Mouse (Mus musculus): ENCODE measurements around the gene Ulk1. TPM values are rescaled to one million over a fixed set of nuclear protein-coding genes. Genes with fewer than 3 reads are reported as not detected.
"Not testable (repeated sequence)": the region's sequence is repeated elsewhere in the genome, so short reads cannot be mapped to it uniquely, and the experiment has no call there.

Ulk1 gene
- 26.5 and 28.1 TPM in 2 replicates for polyA plus RNA-seq (2016; fragmentation: Nextera tagmentation; extraction: Ambion mirVana)

GRCm38 (mm10) chr5:110809667-110810325, at the start of gene Ulk1:
Gene Ulk1 (minus strand): TSS chr5:110810097.
- Histone ChIP-seq H3K9me3 (no peaks in the 10 kb centered on the region), H3K4me3 (peak within 1 kb of the TSS; percentile 97), H3K36me3 (peaks cover 17% of the 10 kb centered on the region; the same call in 1 of the 2 replicates), H3K27me3 (no peaks in the 10 kb centered on the region), H3K9ac (peak within 1 kb of the TSS; percentile 98), H3K4me1 (peaks cover 35% of the 10 kb centered on the region), H3K4me2 (replicated peaks) (peak within 1 kb of the TSS; percentile 93), H3K27ac (peak within 1 kb of the TSS; percentile 90)
- peak; percentile 91 for ATAC-seq (ENCODE audit: insufficient number of reproducible peaks, insufficient read depth, low FRiP score, low TSS enrichment)
- under 1% methylated on average over 80 of the region's 80 CpGs for WGBS

GRCm38 (mm10) chr5:110859013-110859650, 49.2 kb upstream of the Ulk1 start:
- Histone ChIP-seq H3K9ac (no peak overlapping the region), H3K9me3 (no peaks in the 10 kb centered on the region), H3K4me2 (replicated peaks) (peak overlapping the region; percentile 17; the same call in 1 of the 2 replicates), H3K27me3 (no peaks in the 10 kb centered on the region), H3K4me1 (peaks cover 2% of the 10 kb centered on the region; the same call in 1 of the 2 replicates), H3K27ac (peak overlapping the region; percentile 82), H3K36me3 (peaks cover 29% of the 10 kb centered on the region), H3K4me3 (no peak overlapping the region)
- ATAC-seq (ENCODE audit: insufficient number of reproducible peaks, insufficient read depth, low FRiP score, low TSS enrichment), result 0 out of 2 replicates have a peak, but pooled peaks have one; percentile 10
- 37% methylated on average over 13 of the region's 13 CpGs for WGBS

- peaks cover 26% of the 10 kb centered on the region for H3K36me3 ChIP-seq
- H3K9ac ChIP-seq, result no peak overlapping the region
- ATAC-seq (ENCODE audit: insufficient number of reproducible peaks, insufficient read depth, low FRiP score, low TSS enrichment), result no peak
- H3K4me1 ChIP-seq, result peaks cover 5% of the 10 kb centered on the region; the same call in 1 of the 2 replicates
- H3K27me3 ChIP-seq, result no peaks in the 10 kb centered on the region
- WGBS, result 40% methylated on average over 5 of the region's 5 CpGs
- H3K27ac ChIP-seq, result no peak overlapping the region
- H3K9me3 ChIP-seq, result no peaks in the 10 kb centered on the region
- no peak overlapping the region for H3K4me3 ChIP-seq
- H3K4me2 ChIP-seq (replicated peaks), result no peak overlapping the region
These were observed 47.2 kb upstream of the Ulk1 start for GRCm38 (mm10) chr5:110857091-110857490.

- 74% methylated on average over 1 of the region's 1 CpGs for WGBS
- peaks cover 31% of the 10 kb centered on the region for H3K36me3 ChIP-seq
- no peaks in the 10 kb centered on the region for H3K9me3 ChIP-seq
- H3K27ac ChIP-seq, result no peak overlapping the region
- no peak overlapping the region for H3K4me3 ChIP-seq
- no peak overlapping the region for H3K9ac ChIP-seq
- H3K27me3 ChIP-seq, result no peaks in the 10 kb centered on the region
- H3K4me1 ChIP-seq, result peaks cover 5% of the 10 kb centered on the region; the same call in 1 of the 2 replicates
- H3K4me2 ChIP-seq (replicated peaks), result no peak overlapping the region
- ATAC-seq (ENCODE audit: insufficient number of reproducible peaks, insufficient read depth, low FRiP score, low TSS enrichment), result no peak
These were observed 43.1 kb upstream of the Ulk1 start for GRCm38 (mm10) chr5:110852990-110853389.

GRCm38 (mm10) chr5:110841046-110841862, 31.4 kb upstream of the Ulk1 start:
- H3K36me3 ChIP-seq, result peaks cover 26% of the 10 kb centered on the region; the same call in 1 of the 2 replicates
- H3K4me1 ChIP-seq, result peaks cover 8% of the 10 kb centered on the region; the same call in 1 of the 2 replicates
- WGBS, result 90% methylated on average over 14 of the region's 14 CpGs
- no peaks in the 10 kb centered on the region for H3K9me3 ChIP-seq
- no peak for ATAC-seq (ENCODE audit: insufficient number of reproducible peaks, insufficient read depth, low FRiP score, low TSS enrichment)
- H3K27me3 ChIP-seq, result no peaks in the 10 kb centered on the region
- H3K4me2 ChIP-seq (replicated peaks), result 0 out of 2 replicates have a peak overlapping the region, but pooled peaks have one; percentile 66
- no peak overlapping the region for H3K9ac ChIP-seq
- H3K4me3 ChIP-seq, result peak overlapping the region; percentile 75; the same call in 1 of the 2 replicates
- no peak overlapping the region for H3K27ac ChIP-seq

- peak overlapping the region; percentile 66 for H3K4me2 ChIP-seq (replicated peaks)
- peaks cover 8% of the 10 kb centered on the region; the same call in 1 of the 2 replicates for H3K4me1 ChIP-seq
- 9% methylated on average over 4 of the region's 4 CpGs for WGBS
- ATAC-seq (ENCODE audit: insufficient number of reproducible peaks, insufficient read depth, low FRiP score, low TSS enrichment), result no peak
- H3K9ac ChIP-seq, result peak overlapping the region; percentile 47
- H3K9me3 ChIP-seq, result no peaks in the 10 kb centered on the region
- H3K4me3 ChIP-seq, result peak overlapping the region; percentile 75
- H3K27me3 ChIP-seq, result no peaks in the 10 kb centered on the region
- H3K27ac ChIP-seq, result peak overlapping the region; percentile 86
- H3K36me3 ChIP-seq, result peaks cover 18% of the 10 kb centered on the region; the same call in 1 of the 2 replicates
These were observed 30.6 kb upstream of the Ulk1 start for GRCm38 (mm10) chr5:110840465-110840864.

- Histone ChIP-seq H3K4me2 (replicated peaks) (peak within 1 kb of the TSS; percentile 68), H3K4me1 (peaks cover 8% of the 10 kb centered on the region; the same call in 1 of the 2 replicates), H3K27ac (peak within 1 kb of the TSS; percentile 86), H3K36me3 (peaks cover 12% of the 10 kb centered on the region; the same call in 1 of the 2 replicates), H3K9ac (peak within 1 kb of the TSS; percentile 72), H3K4me3 (peak within 1 kb of the TSS; percentile 75), H3K9me3 (no peaks in the 10 kb centered on the region), H3K27me3 (no peaks in the 10 kb centered on the region)
- under 1% methylated on average over 41 of the region's 41 CpGs for WGBS
- ATAC-seq (ENCODE audit: insufficient number of reproducible peaks, insufficient read depth, low FRiP score, low TSS enrichment), result peak; percentile 99
These were observed 29.9 kb upstream of the Ulk1 start, which contains the start of the genes Hscb and Chek2 for GRCm38 (mm10) chr5:110839678-110840365. Gene Hscb (minus strand): TSS chr5:110839777. Gene Chek2 (plus strand): TSS chr5:110839979.

GRCm38 (mm10) chr5:110839038-110839677, 29.3 kb upstream of the Ulk1 start:
- 7% methylated on average over 28 of the region's 28 CpGs for WGBS
- Histone ChIP-seq H3K4me2 (replicated peaks) (peak overlapping the region; percentile 68), H3K36me3 (peaks cover 7% of the 10 kb centered on the region; the same call in 1 of the 2 replicates), H3K9ac (peak overlapping the region; percentile 72), H3K4me3 (peak overlapping the region; percentile 75), H3K4me1 (peaks cover 8% of the 10 kb centered on the region; the same call in 1 of the 2 replicates), H3K9me3 (no peaks in the 10 kb centered on the region), H3K27ac (peak overlapping the region; percentile 83), H3K27me3 (no peaks in the 10 kb centered on the region)
- ATAC-seq (ENCODE audit: insufficient number of reproducible peaks, insufficient read depth, low FRiP score, low TSS enrichment), result no peak; the same call in none of the 2 replicates

GRCm38 (mm10) chr5:110838016-110838415, 28.1 kb upstream of the Ulk1 start:
- not testable (repeated sequence) for ATAC-seq (ENCODE audit: insufficient number of reproducible peaks, insufficient read depth, low FRiP score, low TSS enrichment); H3K27ac ChIP-seq; H3K9ac ChIP-seq; H3K4me1 ChIP-seq; H3K27me3 ChIP-seq; H3K36me3 ChIP-seq; H3K9me3 ChIP-seq; H3K4me2 ChIP-seq (replicated peaks); H3K4me3 ChIP-seq
- WGBS, result 82% methylated on average over 5 of the region's 5 CpGs

GRCm38 (mm10) chr5:110835959-110836358, 26.1 kb upstream of the Ulk1 start:
- ATAC-seq (ENCODE audit: insufficient number of reproducible peaks, insufficient read depth, low FRiP score, low TSS enrichment), result no peak
- Histone ChIP-seq H3K36me3 (0 out of 2 replicates have a peak, but pooled peaks cover 4% of the 10 kb centered on the region), H3K4me1 (peaks cover 8% of the 10 kb centered on the region; the same call in 1 of the 2 replicates), H3K9me3 (no peaks in the 10 kb centered on the region), H3K27me3 (no peaks in the 10 kb centered on the region), H3K9ac (no peak overlapping the region), H3K27ac (no peak overlapping the region), H3K4me2 (replicated peaks) (no peak overlapping the region), H3K4me3 (no peak overlapping the region)
- WGBS, result 40% methylated on average over 3 of the region's 3 CpGs
